Mouse (Mus musculus): ENCODE data around the gene Fam19a2. TPM values are rescaled to one million over a fixed set of nuclear protein-coding genes. Genes with fewer than 3 reads are reported as not detected.

Fam19a2 gene
- total and polyA plus RNA-seq, 2 experiments: 0.53 to 3.1 TPM

DNA sequence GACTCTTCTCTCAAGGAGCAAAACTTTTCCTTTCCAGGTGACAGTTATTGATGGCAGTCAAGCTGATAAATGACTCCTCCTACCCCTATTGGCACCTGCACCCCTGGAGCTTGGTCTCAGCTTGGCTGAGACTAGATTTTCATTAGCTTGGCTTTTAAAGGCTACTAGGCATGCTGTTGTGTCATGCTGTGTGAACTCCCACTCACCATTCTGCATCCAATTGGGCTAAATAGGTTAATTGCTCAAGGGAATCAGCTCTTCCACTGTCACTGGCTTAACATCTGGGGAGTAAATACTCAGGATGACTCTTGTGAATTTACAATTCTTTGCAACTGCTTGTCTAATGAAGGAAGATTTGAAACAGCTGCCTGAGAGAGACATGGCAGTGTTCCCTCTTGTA, 407.4 kb downstream of the Fam19a2 start:
- Histone ChIP-seq H3K4me3 (ENCODE audit: insufficient read depth, low read depth, low read length) (no peak overlapping the region), H3K27me3 (ENCODE audit: control insufficient read depth, insufficient read depth, low read length) (no peaks in the 10 kb centered on the region), H3K9ac (ENCODE audit: low read depth, low read length) (no peak overlapping the region), H3K36me3 (ENCODE audit: control insufficient read depth, insufficient read depth, low read length) (no peaks in the 10 kb centered on the region), H3K79me2 (ENCODE audit: control insufficient read depth, insufficient read depth, low read length) (no peaks in the 10 kb centered on the region), H3K4me1 (ENCODE audit: control insufficient read depth, insufficient read depth, low read length) (no peaks in the 10 kb centered on the region), H3K27ac (replicated peaks; ENCODE audit: insufficient read depth, low read depth, low read length) (no peak overlapping the region)
- DNase-seq (ENCODE audit: extremely low read depth, low read depth, low spot score): no peak
- TF ChIP-seq CTCF (IDR thresholded peaks at IDR 0.05; ENCODE audit: low read depth, low read length) (no peak), POLR2A (IDR thresholded peaks at IDR 0.05; ENCODE audit: extremely low read depth, insufficient read depth, low read length) (no peak)

- Histone ChIP-seq H3K4me3 (ENCODE audit: insufficient read depth, low read depth, low read length) (no peak overlapping the region), H3K36me3 (ENCODE audit: control insufficient read depth, insufficient read depth, low read length) (no peaks in the 10 kb centered on the region), H3K79me2 (ENCODE audit: control insufficient read depth, insufficient read depth, low read length) (no peaks in the 10 kb centered on the region), H3K4me1 (ENCODE audit: control insufficient read depth, insufficient read depth, low read length) (no peaks in the 10 kb centered on the region), H3K27me3 (ENCODE audit: control insufficient read depth, insufficient read depth, low read length) (no peaks in the 10 kb centered on the region), H3K27ac (replicated peaks; ENCODE audit: insufficient read depth, low read depth, low read length) (no peak overlapping the region), H3K9ac (ENCODE audit: low read depth, low read length) (no peak overlapping the region)
- WGBS: 41% methylated on average over 7 of the region's 7 CpGs
- no peak for TF ChIP-seq CTCF (IDR thresholded peaks at IDR 0.05; ENCODE audit: low read depth, low read length)
- no peak for TF ChIP-seq POLR2A (IDR thresholded peaks at IDR 0.05; ENCODE audit: extremely low read depth, insufficient read depth, low read length)
- no peak for DNase-seq (ENCODE audit: extremely low read depth, low read depth, low spot score)
These were observed 414.6 kb downstream of the Fam19a2 start for GRCm38 (mm10) chr10:123678284-123678864.

DNA sequence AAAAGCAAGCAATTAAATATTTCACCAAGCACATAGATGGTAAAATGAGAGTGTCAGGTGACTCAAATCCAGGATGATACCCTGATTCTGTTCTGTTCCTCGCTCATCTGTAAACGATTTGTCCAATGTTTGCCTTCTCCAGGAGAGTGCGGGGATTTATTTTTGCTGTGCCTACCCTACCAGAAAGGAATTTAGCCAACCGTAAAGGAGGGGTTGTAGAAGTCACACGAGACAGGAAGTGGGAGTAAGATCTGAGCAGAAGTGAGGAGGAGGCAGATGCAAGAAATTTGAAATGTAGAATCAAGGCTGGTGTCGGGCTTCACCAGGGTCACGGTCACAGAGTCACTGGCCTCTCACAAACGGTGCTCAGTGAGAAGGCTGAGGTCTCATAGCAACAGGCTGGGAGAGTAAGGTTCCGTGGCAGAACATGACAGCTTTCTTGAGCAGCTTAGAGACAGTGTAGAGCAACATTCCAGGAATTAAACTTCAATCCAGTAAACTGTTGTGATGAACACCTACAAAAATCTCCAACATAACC, 419.0 kb downstream of the Fam19a2 start:
- Histone ChIP-seq H3K27me3 (ENCODE audit: control insufficient read depth, insufficient read depth, low read length) (no peaks in the 10 kb centered on the region), H3K36me3 (ENCODE audit: control insufficient read depth, insufficient read depth, low read length) (no peaks in the 10 kb centered on the region), H3K9ac (ENCODE audit: low read depth, low read length) (no peak overlapping the region), H3K27ac (replicated peaks; ENCODE audit: insufficient read depth, low read depth, low read length) (no peak overlapping the region), H3K4me3 (ENCODE audit: insufficient read depth, low read depth, low read length) (no peak overlapping the region), H3K79me2 (ENCODE audit: control insufficient read depth, insufficient read depth, low read length) (no peaks in the 10 kb centered on the region), H3K4me1 (ENCODE audit: control insufficient read depth, insufficient read depth, low read length) (no peaks in the 10 kb centered on the region)
- WGBS: 60% methylated on average over 9 of the region's 9 CpGs
- DNase-seq (ENCODE audit: extremely low read depth, low read depth, low spot score): no peak
- no peak for TF ChIP-seq CTCF (IDR thresholded peaks at IDR 0.05; ENCODE audit: low read depth, low read length)
- no peak for TF ChIP-seq POLR2A (IDR thresholded peaks at IDR 0.05; ENCODE audit: extremely low read depth, insufficient read depth, low read length)

DNA sequence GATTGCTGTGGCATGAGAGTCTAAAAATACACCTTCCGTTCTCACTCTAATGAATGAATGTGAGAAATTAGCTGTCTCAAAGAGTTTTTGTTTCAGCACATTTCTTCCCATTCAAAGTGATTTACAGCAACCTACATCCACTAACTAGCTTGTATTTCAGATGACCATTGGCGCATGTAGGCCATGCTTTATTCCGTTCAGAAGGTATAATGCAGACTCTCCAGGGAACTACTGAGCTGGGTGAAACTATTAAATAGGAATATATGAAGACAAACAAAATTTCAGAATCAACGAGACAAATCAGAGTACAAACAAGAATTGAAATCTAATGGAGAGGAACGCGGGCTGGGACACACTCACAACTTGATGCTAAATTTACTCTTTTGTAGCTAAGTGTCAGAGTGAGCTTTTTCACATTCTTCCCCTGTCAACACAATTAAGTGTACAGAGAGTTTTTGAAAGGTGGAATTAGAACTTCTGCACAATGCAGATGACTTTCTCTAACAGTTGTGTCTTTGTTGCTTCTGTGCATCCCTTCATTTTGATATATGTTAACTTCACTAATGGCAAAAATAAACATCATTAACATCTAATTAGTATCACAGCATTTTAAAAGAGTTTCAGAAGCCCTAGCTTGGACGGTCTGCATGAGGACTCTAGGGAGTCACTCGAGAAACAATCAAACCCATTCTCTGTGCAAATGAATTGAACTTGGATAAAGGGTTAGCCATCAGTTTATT, 428.6 kb downstream of the Fam19a2 start:
- Histone ChIP-seq H3K4me1 (ENCODE audit: control insufficient read depth, insufficient read depth, low read length) (no peaks in the 10 kb centered on the region; the same call in 1 of the 2 replicates), H3K9ac (ENCODE audit: low read depth, low read length) (no peak overlapping the region), H3K27me3 (ENCODE audit: control insufficient read depth, insufficient read depth, low read length) (no peaks in the 10 kb centered on the region), H3K79me2 (ENCODE audit: control insufficient read depth, insufficient read depth, low read length) (no peaks in the 10 kb centered on the region), H3K4me3 (ENCODE audit: insufficient read depth, low read depth, low read length) (no peak overlapping the region), H3K27ac (replicated peaks; ENCODE audit: insufficient read depth, low read depth, low read length) (no peak overlapping the region), H3K36me3 (ENCODE audit: control insufficient read depth, insufficient read depth, low read length) (no peaks in the 10 kb centered on the region)
- no peak for DNase-seq (ENCODE audit: extremely low read depth, low read depth, low spot score)
- WGBS: 82% methylated on average over 8 of the region's 8 CpGs
- TF ChIP-seq POLR2A (IDR thresholded peaks at IDR 0.05; ENCODE audit: extremely low read depth, insufficient read depth, low read length) (no peak), CTCF (IDR thresholded peaks at IDR 0.05; ENCODE audit: low read depth, low read length) (no peak)

- H3K79me2 ChIP-seq (ENCODE audit: control insufficient read depth, insufficient read depth, low read length): no peaks in the 10 kb centered on the region
- H3K27ac ChIP-seq (replicated peaks; ENCODE audit: insufficient read depth, low read depth, low read length): no peak overlapping the region
- no peaks in the 10 kb centered on the region for H3K27me3 ChIP-seq (ENCODE audit: control insufficient read depth, insufficient read depth, low read length)
- no peaks in the 10 kb centered on the region; the same call in 1 of the 2 replicates for H3K4me1 ChIP-seq (ENCODE audit: control insufficient read depth, insufficient read depth, low read length)
- H3K4me3 ChIP-seq (ENCODE audit: insufficient read depth, low read depth, low read length): no peak overlapping the region
- H3K9ac ChIP-seq (ENCODE audit: low read depth, low read length): no peak overlapping the region
- DNase-seq (ENCODE audit: extremely low read depth, low read depth, low spot score): peak; percentile 75
- no peaks in the 10 kb centered on the region for H3K36me3 ChIP-seq (ENCODE audit: control insufficient read depth, insufficient read depth, low read length)
- TF ChIP-seq CTCF (IDR thresholded peaks at IDR 0.05; ENCODE audit: low read depth, low read length): no peak
- no peak for TF ChIP-seq POLR2A (IDR thresholded peaks at IDR 0.05; ENCODE audit: extremely low read depth, insufficient read depth, low read length)
- 38% methylated on average over 4 of the region's 4 CpGs for WGBS
These were observed 429.1 kb downstream of the Fam19a2 start for GRCm38 (mm10) chr10:123692926-123693224.

- Histone ChIP-seq H3K4me1 (ENCODE audit: control insufficient read depth, insufficient read depth, low read length) (no peaks in the 10 kb centered on the region), H3K9ac (ENCODE audit: low read depth, low read length) (no peak overlapping the region), H3K79me2 (ENCODE audit: control insufficient read depth, insufficient read depth, low read length) (no peaks in the 10 kb centered on the region), H3K4me3 (ENCODE audit: insufficient read depth, low read depth, low read length) (no peak overlapping the region), H3K27ac (replicated peaks; ENCODE audit: insufficient read depth, low read depth, low read length) (no peak overlapping the region), H3K27me3 (ENCODE audit: control insufficient read depth, insufficient read depth, low read length) (no peaks in the 10 kb centered on the region), H3K36me3 (ENCODE audit: control insufficient read depth, insufficient read depth, low read length) (no peaks in the 10 kb centered on the region)
- 45% methylated on average over 4 of the region's 4 CpGs for WGBS
- TF ChIP-seq CTCF (IDR thresholded peaks at IDR 0.05; ENCODE audit: low read depth, low read length) (no peak), POLR2A (IDR thresholded peaks at IDR 0.05; ENCODE audit: extremely low read depth, insufficient read depth, low read length) (no peak)
- DNase-seq (ENCODE audit: extremely low read depth, low read depth, low spot score): no peak
These were observed 438.8 kb downstream of the Fam19a2 start for GRCm38 (mm10) chr10:123702595-123702994.
